Mouse (Mus musculus) MEL (cell line): ENCODE results near the gene Upk2. TPM values are rescaled to one million over a fixed set of nuclear protein-coding genes. Genes with fewer than 3 reads are reported as not detected.

Experiments
- DNase-seq: peaks from one replicate; pipeline ENCODE4 v3.0.0; 2011; ENCODE audit warnings: low read depth, low spot score
- H3K27ac ChIP-seq: 2 replicates; pipeline ENCODE4 v1.5.1; 2012; ENCODE audit warnings: low read depth, mild to moderate bottlenecking, control low read depth, low read length, moderate library complexity; ENCODE audit not compliant: control insufficient read depth
- H3K27me3 ChIP-seq, 2 experiments: fragments of 150-350 bp in 1 of 2; sonication (generic) in 1 of 2; 2 replicates each; pipeline ENCODE4 v1.6.1; 2012; ENCODE audit warnings: low read length in 2 of 2, mild to moderate bottlenecking in 2 of 2, improper control_type of control experiment in 1 of 2, moderate library complexity in 1 of 2; ENCODE audit not compliant: insufficient read depth in 2 of 2, control insufficient read depth in 1 of 2
- H3K36me3 ChIP-seq, 2 experiments: 2 replicates each; pipeline ENCODE4 v1.6.1; 2012 to 2014; ENCODE audit warnings: low read length in 2 of 2, improper control_type of control experiment in 1 of 2, inconsistent platforms in 1 of 2, mild to moderate bottlenecking in 1 of 2; ENCODE audit not compliant: insufficient read depth in 2 of 2, control insufficient read depth in 1 of 2
- H3K4me1 ChIP-seq, 2 experiments: fragments of 150-350 bp in 1 of 2; sonication (generic) in 1 of 2; 2 replicates each; pipeline ENCODE4 v1.6.1; 2012; ENCODE audit warnings: low read length in 2 of 2, improper control_type of control experiment in 1 of 2, mild to moderate bottlenecking in 1 of 2; ENCODE audit not compliant: insufficient read depth in 2 of 2, control insufficient read depth in 1 of 2
- H3K4me3 ChIP-seq, 2 experiments: fragments of 150-350 bp in 1 of 2; sonication (generic) in 1 of 2; 2 replicates each; pipeline ENCODE4 v1.5.1; 2012; ENCODE audit warnings: low read depth in 2 of 2, low read length in 2 of 2, mild to moderate bottlenecking in 2 of 2, moderate library complexity in 2 of 2, control low read depth in 1 of 2, improper control_type of control experiment in 1 of 2; ENCODE audit not compliant: control insufficient read depth in 1 of 2, insufficient read depth in 1 of 2
- H3K79me2 ChIP-seq: 2 replicates; pipeline ENCODE4 v1.6.1; 2012; ENCODE audit warnings: mild to moderate bottlenecking, low read length, moderate library complexity; ENCODE audit not compliant: control insufficient read depth, poor library complexity, insufficient read depth
- H3K9ac ChIP-seq: 2 replicates; pipeline ENCODE4 v1.6.1; 2012; ENCODE audit warnings: low read depth, mild to moderate bottlenecking, control low read depth, low read length, moderate library complexity; ENCODE audit not compliant: control insufficient read depth, poor library complexity, severe bottlenecking
- H3K9me3 ChIP-seq: fragments of 150-350 bp; sonication (generic); replicated peaks from 2 replicates; pipeline ENCODE4 v1.6.1; 2012; ENCODE audit warnings: mild to moderate bottlenecking, low read length, improper control_type of control experiment, moderate library complexity; ENCODE audit not compliant: insufficient read depth
- CTCF ChIP-seq, 3 experiments: IDR thresholded peaks in 2 of 3; conservative IDR thresholded peaks in 1 of 3; 2 replicates each; pipeline ENCODE4 v1.5.1; 2011 to 2012; ENCODE audit warnings: low read length in 3 of 3, low read depth in 2 of 3, mild to moderate bottlenecking in 2 of 3, improper control_type of control experiment in 1 of 3, inconsistent platforms in 1 of 3, mixed read lengths in 1 of 3, moderate library complexity in 1 of 3; ENCODE audit not compliant: control insufficient read depth in 1 of 3, insufficient read depth in 1 of 3, poor library complexity in 1 of 3, severe bottlenecking in 1 of 3
- EP300 ChIP-seq, 2 experiments: IDR thresholded peaks; 2 replicates each; pipeline ENCODE4 v1.6.1; 2011; ENCODE audit warnings: improper control_type of control experiment in 2 of 2, low read length in 2 of 2, low read depth in 1 of 2, mild to moderate bottlenecking in 1 of 2
- ETS1 ChIP-seq: IDR thresholded peaks from 2 replicates; pipeline ENCODE4 v1.6.1; 2012; ENCODE audit warnings: low read depth, mild to moderate bottlenecking, inconsistent platforms, low read length, improper control_type of control experiment, moderate library complexity
- GATA1 ChIP-seq: IDR thresholded peaks from 2 replicates; pipeline ENCODE4 v1.6.1; 2011; ENCODE audit warnings: low read depth, low read length, improper control_type of control experiment
- KAT2A ChIP-seq: conservative IDR thresholded peaks from 2 replicates; pipeline ENCODE4 v1.6.1; 2012; ENCODE audit warnings: low read depth, low read length, improper control_type of control experiment, inconsistent platforms
- MAFK ChIP-seq: IDR thresholded peaks from 2 replicates; pipeline ENCODE4 v1.6.1; 2011; ENCODE audit warnings: low read depth, mild to moderate bottlenecking, low read length, improper control_type of control experiment, borderline replicate concordance
- MAZ ChIP-seq: IDR thresholded peaks from 2 replicates; pipeline ENCODE4 v1.6.1; 2012; ENCODE audit warnings: low read depth, mild to moderate bottlenecking, inconsistent platforms, low read length, improper control_type of control experiment
- MEF2A ChIP-seq: IDR thresholded peaks from 2 replicates; pipeline ENCODE4 v1.6.1; 2014; ENCODE audit warnings: low read depth, mild to moderate bottlenecking, inconsistent platforms, low read length, improper control_type of control experiment; ENCODE audit not compliant: poor library complexity, insufficient replicate concordance, severe bottlenecking; ENCODE audit errors: extremely low read depth
- NRF1 ChIP-seq: IDR thresholded peaks from 2 replicates; pipeline ENCODE4 v1.6.1; 2014; ENCODE audit warnings: low read depth, mild to moderate bottlenecking, inconsistent platforms, low read length, improper control_type of control experiment, moderate library complexity; ENCODE audit not compliant: poor library complexity, insufficient read depth, severe bottlenecking
- POLR2AphosphoS2 ChIP-seq: IDR thresholded peaks from 2 replicates; pipeline ENCODE4 v1.6.1; 2011; ENCODE audit warnings: low read length, improper control_type of control experiment
- RCOR1 ChIP-seq: IDR thresholded peaks from 2 replicates; pipeline ENCODE4 v1.6.1; 2012; ENCODE audit warnings: low read depth, mild to moderate bottlenecking, inconsistent platforms, low read length, improper control_type of control experiment
- SIN3A ChIP-seq: IDR thresholded peaks from 2 replicates; pipeline ENCODE4 v1.6.1; 2012; ENCODE audit warnings: low read length, improper control_type of control experiment, inconsistent platforms
- USF1 ChIP-seq: IDR thresholded peaks from 2 replicates; pipeline ENCODE4 v1.6.1; 2014; ENCODE audit warnings: low read depth, mild to moderate bottlenecking, inconsistent platforms, low read length, improper control_type of control experiment, moderate library complexity
- ZMIZ1 ChIP-seq: IDR thresholded peaks from 2 replicates; pipeline ENCODE4 v1.6.1; 2012; ENCODE audit warnings: low read depth, mild to moderate bottlenecking, inconsistent platforms, low read length, improper control_type of control experiment, moderate library complexity
- ZNF384 ChIP-seq: IDR thresholded peaks from 2 replicates; pipeline ENCODE4 v1.6.1; 2012; ENCODE audit warnings: low read depth, mild to moderate bottlenecking, inconsistent platforms, low read length, improper control_type of control experiment
- polyA plus RNA-seq, 2 experiments: library from polyadenylated mRNA; stranded (reverse) in 1 of 2; unstranded in 1 of 2; fragments of >175 nt in 1 of 2; fragments of >200 nt in 1 of 2; gene quantifications; 2 replicates each; pipeline versions ENCODE4 v1.2.1 to v1.2.4; 2012; ENCODE audit warnings: low replicate concordance in 2 of 2, low read depth in 1 of 2; ENCODE audit not compliant: insufficient read length in 2 of 2, insufficient read depth in 1 of 2, missing spikeins in 1 of 2
- total RNA-seq: library from RNA; depleted of rRNA; stranded (reverse); fragments of 300-350 nt; gene quantifications from 2 replicates; pipeline ENCODE4 v1.2.3, GENCODE M21; 2012

Upk2 gene
- total and polyA plus RNA-seq, 3 experiments = not detected

GRCm38 (mm10) chr9:44494863-44495809 lies 40.4 kb upstream of the Upk2 start:
- Histone ChIP-seq H3K9me3 (no peaks in the 10 kb centered on the region), H3K4me3 (no peak overlapping the region), H3K27ac (no peak overlapping the region), H3K4me1 (peaks cover 0 to 18% of the 10 kb centered on the region in 2 experiments; a peak in 2 of 4 replicates), H3K27me3 (no peaks in the 10 kb centered on the region), H3K79me2 (no peaks in the 10 kb centered on the region), H3K9ac (peak overlapping the region; percentile 6; the same call in 1 of the 2 replicates), H3K36me3 (peaks cover 0 to 11% of the 10 kb centered on the region in 2 experiments; a peak in 2 of 4 replicates)
- TF ChIP-seq SIN3A = no peak
- DNase-seq = no peak

DNA sequence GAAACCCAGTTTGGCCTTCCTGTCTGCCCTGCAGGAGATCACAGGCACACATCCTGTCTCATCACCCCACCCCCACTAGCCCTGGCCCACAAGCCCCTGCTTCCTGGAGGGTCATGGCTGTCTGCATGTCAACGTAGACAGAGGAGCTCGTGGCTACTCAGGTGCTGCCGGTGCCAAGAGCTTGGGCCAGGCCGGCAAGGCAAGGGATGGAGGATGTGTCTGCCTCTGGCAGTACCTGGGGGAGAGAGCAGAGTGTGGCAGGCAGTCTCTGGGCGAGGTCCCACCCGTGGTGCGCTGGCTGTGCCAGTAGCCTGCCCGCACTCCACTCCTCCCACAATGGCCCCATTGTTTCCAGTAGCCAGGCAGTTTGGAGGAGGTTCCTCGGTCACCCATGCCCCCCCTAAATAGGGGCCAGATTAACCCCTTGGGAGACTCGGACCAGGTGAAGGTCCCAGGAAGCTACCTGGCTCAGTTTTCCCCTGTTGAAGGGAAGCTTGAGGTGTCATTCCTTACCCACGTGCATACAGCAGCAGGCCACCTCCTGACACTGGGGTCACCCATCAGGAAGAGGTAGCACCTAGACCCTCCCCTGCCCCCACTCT lies 39.6 kb upstream of the Upk2 start:
- H3K27me3 ChIP-seq = no peaks in the 10 kb centered on the region
- H3K36me3 ChIP-seq = peaks cover 0 to 11% of the 10 kb centered on the region in 2 experiments; a peak in 2 of 4 replicates
- H3K9me3 ChIP-seq = no peaks in the 10 kb centered on the region
- DNase-seq = no peak
- no peak overlapping the region for H3K27ac ChIP-seq
- H3K4me3 ChIP-seq = no peak overlapping the region
- TF ChIP-seq ZNF384 (no peak), GATA1 (no peak), RCOR1 (no peak), CTCF (IDR thresholded peaks at IDR 0.05 in 2 of 3, conservative IDR thresholded peaks at IDR 0.05 in 1 of 3; ENCODE audit: control insufficient read depth in 1 of 3, insufficient read depth in 1 of 3, low read depth in 2 of 3, low read length in 3 of 3, poor library complexity in 1 of 3, severe bottlenecking in 1 of 3) (no peak), MEF2A (no peak), MAZ (no peak), NRF1 (no peak), EP300 (IDR thresholded peaks at IDR 0.05; ENCODE audit: low read depth in 1 of 2, low read length in 2 of 2) (no peak), ZMIZ1 (no peak), MAFK (no peak), ETS1 (no peak), POLR2AphosphoS2 (no peak), USF1 (no peak), KAT2A (no peak)
- no peak overlapping the region for H3K9ac ChIP-seq
- H3K79me2 ChIP-seq = no peaks in the 10 kb centered on the region
- H3K4me1 ChIP-seq = peaks cover 0 to 18% of the 10 kb centered on the region in 2 experiments; a peak in 2 of 4 replicates
